Mouse (Mus musculus) naive thymus-derived CD4-positive, alpha-beta T cell, adult 2 months (primary cell): Measurements from ENCODE around the gene Gm29094.
"Not testable (repeated sequence)": the region's sequence is repeated elsewhere in the genome, so short reads cannot be mapped to it uniquely, and the experiment has no call there.

ENCODE experiments used
- DNase-seq: peaks from one replicate; pipeline ENCODE4 v3.0.0-alpha.2; 2011; ENCODE audit warnings: low read depth

Gene Gm29094

DNA sequence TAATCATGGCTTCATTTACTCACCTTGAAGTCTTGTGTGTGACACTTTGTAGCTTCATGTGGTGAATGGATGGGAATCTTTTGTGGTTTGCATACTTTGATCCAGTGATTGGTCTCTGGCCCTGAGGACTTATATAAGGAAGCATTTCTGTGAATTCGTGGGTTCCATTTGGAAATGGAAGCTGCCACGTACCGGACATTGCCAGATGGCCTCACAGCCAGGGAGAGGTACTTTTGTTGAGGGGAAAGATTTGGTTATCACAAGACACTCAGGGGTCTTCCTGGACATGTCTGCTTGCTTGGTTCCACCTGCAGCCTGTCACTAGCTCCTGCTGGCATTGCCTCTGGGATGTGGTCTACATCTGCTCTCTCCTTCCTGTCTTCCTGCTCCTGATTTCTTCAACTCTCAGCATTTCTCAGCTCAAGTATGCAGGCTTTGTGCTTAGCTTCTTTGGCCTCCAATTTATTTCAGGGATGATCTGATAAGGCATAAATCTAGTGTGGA, 41.4 kb downstream of the Gm29094 start:
- not testable (repeated sequence) for DNase-seq

- DNase-seq = no peak
Measured at GRCm38 (mm10) chr9:89253400-89253799, 54.2 kb downstream of the Gm29094 start.

- DNase-seq = no peak
Measured at GRCm38 (mm10) chr9:89256556-89257335, 57.6 kb downstream of the Gm29094 start.

- DNase-seq = no peak
Measured at GRCm38 (mm10) chr9:89263968-89264367, 64.8 kb downstream of the Gm29094 start.

DNA sequence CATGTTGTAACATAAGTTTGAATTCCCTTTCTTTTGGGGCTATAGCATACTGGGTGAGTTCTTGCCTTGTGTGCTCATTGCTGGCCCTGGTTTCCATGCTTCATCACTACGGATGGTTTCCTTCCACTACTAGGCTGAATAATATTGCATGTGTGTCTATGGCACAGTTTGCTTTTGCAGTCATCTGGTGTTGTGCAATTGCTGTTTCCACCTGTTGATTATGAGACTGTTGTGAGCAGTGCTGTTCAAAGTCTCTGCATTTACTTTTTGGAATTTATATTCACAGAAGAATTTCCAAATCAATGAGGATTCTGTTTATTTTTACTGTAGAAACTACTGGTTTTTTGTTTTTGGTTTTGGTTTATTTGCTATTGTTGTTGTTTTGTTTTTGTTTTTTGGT, 65.4 kb downstream of the Gm29094 start:
- DNase-seq = no peak
